Mouse (Mus musculus) myocyte (in vitro differentiated cells): ENCODE data around the gene Hoxc10.

Experiments used
- MAX ChIP-seq: IDR thresholded peaks from one replicate; pipeline ENCODE4 v1.6.1; 2011; ENCODE audit warnings: low read depth, mild to moderate bottlenecking, control low read depth
- MYOD1 ChIP-seq, 3 experiments: IDR thresholded peaks; one replicate each; pipeline ENCODE4 v1.6.1; 2011; ENCODE audit warnings: control low read depth in 2 of 3, low read depth in 2 of 3, mild to moderate bottlenecking in 2 of 3, moderate library complexity in 1 of 3; ENCODE audit not compliant: insufficient read length in 2 of 3, control insufficient read depth in 1 of 3
- POLR2A ChIP-seq: IDR thresholded peaks from one replicate; pipeline ENCODE4 v1.6.1; 2011; ENCODE audit warnings: low read depth, mild to moderate bottlenecking, control low read depth, moderate library complexity; ENCODE audit not compliant: insufficient read length
- TCF12 ChIP-seq: IDR thresholded peaks from one replicate; pipeline ENCODE4 v1.6.1; 2011; ENCODE audit warnings: mild to moderate bottlenecking, control low read depth; ENCODE audit not compliant: poor library complexity, insufficient read depth, severe bottlenecking
- TCF3 ChIP-seq: IDR thresholded peaks from one replicate; pipeline ENCODE4 v1.6.1; 2011; ENCODE audit warnings: low read depth, control low read depth; ENCODE audit not compliant: insufficient read length
- USF1 ChIP-seq: IDR thresholded peaks from one replicate; pipeline ENCODE4 v1.6.1; 2011; ENCODE audit warnings: low read depth, mild to moderate bottlenecking, control low read depth, moderate library complexity

DNA sequence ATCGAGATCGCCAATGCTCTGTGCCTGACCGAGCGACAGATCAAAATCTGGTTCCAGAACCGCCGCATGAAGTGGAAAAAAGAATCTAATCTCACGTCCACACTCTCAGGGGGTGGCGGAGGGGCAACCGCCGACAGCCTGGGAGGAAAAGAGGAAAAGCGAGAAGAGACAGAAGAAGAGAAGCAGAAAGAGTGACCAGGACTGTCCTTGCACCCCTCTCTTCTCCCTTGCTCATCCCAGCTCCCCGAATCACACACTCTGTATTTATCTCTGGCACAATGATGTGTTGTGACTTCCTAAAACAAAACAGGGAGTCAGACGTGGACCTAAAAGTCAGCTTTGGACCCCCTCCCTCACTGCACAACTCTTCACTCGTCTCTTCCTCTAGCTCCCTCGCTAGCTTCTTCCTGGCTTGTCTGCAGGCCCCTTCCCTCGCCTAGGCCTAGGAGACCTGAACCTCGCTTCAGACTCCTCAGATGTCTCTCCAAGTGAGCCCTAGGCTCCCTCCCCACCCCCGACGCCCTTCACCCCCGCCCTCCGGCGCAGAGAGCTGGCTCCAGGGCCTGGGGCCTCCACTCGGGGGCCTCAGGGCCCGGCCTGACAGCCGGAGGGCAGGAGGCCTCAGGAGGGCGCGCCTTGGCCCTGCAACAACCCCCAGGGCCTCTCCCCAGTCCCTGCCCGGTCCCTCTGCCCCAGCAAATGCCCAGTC is 44.4 kb downstream of the Hoxc10 start:
- TF ChIP-seq USF1 (no peak), MYOD1 (IDR thresholded peaks at IDR 0.05; ENCODE audit: control insufficient read depth in 1 of 3, insufficient read length in 2 of 3, low read depth in 2 of 3) (no peak), MAX (no peak), TCF12 (no peak), POLR2A (no peak), TCF3 (no peak)
